Mouse (Mus musculus) adrenal gland, postnatal 4 days (tissue): ENCODE results near the gene Syncrip. TPM values are rescaled to one million over a fixed set of nuclear protein-coding genes. Genes with fewer than 3 reads are reported as not detected.
"Not testable (repeated sequence)": the region's sequence is repeated elsewhere in the genome, so short reads cannot be mapped to it uniquely, and the experiment has no call there.

Experiments
- DNase-seq, 2 experiments: peaks; one replicate each; pipeline ENCODE4 v3.0.0; 2021 to 2022; ENCODE audit warnings: low spot score in 2 of 2, mixed read lengths in 2 of 2
- total RNA-seq, 2 experiments: library from RNA; stranded (reverse); gene quantifications; 2 replicates each; pipeline ENCODE4 v1.2.3; 2021

Gene Syncrip
- total RNA-seq, 2 experiments from 2014 or later = 101 to 112 TPM

DNA sequence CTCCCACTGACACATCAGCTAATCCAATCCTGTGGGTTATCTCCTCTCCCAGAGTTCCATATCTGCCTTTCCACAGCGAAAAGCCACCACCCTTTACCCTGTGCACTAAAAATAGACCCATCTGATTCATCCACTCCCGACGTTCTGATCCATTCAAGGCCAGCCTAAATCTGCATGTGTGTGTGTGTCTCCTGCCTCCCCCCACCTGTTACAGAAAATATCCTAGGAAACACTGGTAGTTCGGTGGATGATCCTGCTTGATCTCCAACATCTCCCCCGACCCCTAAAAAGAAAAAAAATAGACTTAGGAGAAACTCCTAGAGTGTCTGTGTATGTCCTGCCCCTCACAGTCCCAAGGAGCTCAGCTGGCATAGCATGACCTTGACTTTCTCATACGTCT is 2.2 kb upstream of the Syncrip start:
- no peak for DNase-seq

DNA sequence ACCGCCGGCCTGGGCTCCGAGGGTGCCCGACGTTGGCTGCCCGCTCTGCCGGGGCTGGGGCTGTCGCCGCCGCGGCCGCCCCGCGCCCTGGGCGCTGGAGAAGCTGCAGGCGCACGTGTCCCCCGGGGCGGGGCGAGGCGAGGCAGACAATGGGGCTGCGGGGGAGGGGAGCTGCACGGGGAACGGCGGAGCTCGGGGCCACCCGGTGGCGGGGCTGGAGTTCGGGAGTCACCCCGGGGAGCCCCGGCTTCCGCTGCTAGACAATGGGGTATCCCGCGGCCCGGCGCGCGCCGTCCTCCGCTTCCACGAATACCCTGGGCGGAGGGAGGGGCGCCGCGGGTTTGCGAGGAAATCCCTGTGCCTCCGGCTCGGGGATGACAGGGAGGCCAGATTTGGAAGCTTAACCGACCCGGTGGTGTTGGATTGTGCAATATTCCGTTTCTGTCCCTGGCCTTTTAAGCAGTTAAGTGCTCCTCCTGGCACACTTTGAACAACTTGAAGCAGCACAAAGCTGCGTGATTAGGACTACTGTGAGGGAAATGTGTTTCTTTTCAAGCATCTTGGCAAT is 539 bp upstream of the Syncrip start:
- peak; percentile 81 to 83 for DNase-seq

DNA sequence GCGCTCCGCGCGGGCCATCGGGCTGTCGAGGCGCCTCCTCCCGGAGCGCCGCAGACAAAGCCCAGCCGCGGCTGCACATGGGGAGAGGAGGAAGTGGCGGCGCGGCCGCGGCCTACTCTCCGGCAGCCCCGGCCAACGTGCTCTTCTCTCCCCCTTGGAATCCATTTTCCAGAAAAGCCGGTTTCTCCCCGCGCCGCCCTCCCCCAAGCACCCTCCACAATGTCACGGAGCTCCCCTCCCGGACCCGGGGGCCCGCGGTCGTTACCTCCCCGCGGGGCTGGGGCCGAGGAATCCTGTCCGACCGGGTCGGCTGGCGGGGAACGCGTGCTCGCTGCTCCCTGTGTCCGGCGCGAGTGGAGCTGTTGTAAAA is 598 bp downstream of the Syncrip start:
- peak in 1 of 2 experiments; percentile 35 for DNase-seq

DNA sequence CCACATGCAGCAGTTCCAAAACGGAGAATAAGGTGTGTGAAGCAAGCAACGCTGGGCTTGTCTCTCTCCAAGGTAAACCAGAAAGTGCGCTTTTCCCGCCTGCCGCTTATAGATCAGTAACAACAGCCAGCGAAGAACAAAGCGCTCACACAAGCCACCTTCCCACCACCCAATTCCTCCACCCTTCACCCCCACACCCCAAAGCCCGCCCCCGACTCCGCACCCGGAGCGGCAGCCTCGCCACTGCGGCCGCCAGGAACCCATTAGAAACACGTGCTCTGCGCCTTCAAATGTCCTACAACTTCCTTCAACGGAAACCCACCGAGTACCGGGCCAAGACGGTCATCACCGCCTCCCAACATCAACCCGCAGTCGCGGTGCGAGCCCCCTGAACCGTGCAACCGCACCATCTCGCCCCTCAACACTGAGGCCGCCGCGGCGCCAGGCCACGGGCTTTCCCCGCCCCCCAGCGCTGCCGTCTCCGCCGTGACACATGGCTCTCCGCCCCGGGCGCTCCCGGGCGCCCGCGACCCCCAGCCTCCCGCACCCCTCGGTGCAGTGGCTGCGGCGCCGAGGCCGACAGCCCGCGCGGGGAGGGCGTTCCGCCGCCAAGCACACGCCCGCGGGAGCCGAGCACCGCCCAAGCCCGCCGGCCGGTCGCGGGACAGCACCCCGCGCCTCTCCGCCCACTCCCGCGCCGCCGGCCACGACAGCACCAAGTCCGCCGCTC is 1.1 kb downstream of the Syncrip start:
- peak; percentile 8 to 29 for DNase-seq

DNA sequence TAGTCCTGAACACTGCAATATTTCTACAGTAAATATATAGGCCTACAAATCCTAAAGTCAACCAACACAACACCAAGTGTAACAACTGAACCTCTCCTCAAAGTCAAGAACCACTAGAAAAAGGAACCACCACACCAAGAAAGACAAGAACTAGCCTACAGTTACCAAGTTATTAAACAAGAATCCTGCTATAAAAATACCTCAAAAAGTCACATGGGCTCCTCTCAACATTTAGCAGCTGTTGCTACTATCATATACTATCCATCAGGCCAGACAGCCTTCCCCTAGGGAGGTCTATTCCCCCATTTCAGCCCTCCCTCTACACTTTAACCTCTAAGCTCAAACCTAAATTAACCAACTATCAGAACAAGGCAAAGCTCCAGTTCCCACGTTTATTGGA is 2.3 kb downstream of the Syncrip start:
- no peak for DNase-seq

DNA sequence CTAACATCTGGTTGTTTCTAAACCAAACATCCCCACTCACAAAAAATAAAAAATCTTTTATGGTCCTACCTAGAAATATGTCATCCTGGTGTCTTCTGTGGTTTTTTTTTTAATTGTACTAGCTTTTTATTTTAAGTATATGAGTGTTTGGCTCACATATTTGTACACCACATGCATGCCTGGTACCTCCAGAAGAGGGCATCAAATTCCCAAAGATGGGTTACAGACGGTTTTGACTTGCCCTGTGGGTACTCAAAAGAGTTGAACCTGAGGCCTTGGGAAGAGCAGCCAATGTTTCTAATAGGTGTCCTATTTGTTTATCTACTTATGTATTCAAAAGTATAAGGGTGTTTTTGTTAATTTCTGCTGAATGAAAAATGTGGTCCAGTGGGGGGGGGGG is 6.2 kb downstream of the Syncrip start:
- no peak for DNase-seq

DNA sequence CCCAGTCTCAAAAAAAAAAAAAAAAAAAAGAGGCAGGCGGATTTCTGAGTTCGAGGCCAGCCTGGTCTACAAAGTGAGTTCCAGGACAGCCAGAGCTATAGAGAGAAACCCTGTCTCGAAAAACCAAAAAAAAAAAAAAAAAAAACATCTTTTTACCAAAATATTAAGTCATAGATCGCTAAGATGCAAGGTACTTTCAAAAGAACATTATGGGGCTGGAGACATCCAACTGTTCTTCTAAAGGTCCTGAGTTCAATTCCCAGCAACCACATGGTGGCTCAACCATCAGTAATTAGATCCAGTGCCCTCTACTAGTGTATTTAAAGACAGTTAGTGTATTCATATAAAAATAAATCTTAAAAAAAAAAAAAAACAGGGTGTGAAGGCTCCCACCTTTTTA is 21.4 kb downstream of the Syncrip start:
- not testable (repeated sequence) for DNase-seq

DNA sequence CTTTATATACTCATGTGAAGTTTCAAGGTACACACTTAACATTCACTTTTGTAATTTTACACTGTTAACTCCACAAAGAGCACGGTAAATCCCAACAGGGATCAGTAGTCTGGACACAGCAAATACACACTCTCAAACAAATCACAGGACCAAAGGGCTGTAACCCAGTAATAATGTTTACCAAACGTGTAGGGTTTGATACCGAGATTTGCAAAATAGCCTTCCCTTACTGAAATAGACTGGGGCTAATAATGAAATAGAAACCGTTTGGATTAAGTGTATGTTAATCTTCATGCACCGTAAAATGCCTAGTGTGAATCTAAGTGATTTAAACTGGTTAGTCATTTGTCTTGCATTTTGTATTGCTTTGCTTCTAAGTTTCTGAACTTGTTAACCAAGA is 42.4 kb downstream of the Syncrip start:
- no peak for DNase-seq

DNA sequence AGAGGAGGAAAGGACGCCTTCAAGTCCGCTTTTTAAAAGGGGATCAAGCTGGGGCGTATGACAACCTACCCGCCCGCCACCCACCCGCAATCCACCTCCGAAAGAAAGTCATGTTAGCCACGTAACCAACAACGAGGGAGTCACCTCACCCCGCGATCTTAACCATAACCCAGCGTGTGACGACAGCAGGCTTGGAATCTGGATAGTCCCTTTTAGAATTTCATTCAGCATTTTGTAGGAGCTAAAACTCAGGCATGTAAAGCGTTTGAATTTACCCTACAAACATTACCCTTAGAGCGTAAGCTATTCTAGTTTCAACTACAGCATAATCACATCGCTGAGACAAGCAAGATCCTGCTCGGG is 43.2 kb downstream of the Syncrip start:
- DNase-seq = no peak

DNA sequence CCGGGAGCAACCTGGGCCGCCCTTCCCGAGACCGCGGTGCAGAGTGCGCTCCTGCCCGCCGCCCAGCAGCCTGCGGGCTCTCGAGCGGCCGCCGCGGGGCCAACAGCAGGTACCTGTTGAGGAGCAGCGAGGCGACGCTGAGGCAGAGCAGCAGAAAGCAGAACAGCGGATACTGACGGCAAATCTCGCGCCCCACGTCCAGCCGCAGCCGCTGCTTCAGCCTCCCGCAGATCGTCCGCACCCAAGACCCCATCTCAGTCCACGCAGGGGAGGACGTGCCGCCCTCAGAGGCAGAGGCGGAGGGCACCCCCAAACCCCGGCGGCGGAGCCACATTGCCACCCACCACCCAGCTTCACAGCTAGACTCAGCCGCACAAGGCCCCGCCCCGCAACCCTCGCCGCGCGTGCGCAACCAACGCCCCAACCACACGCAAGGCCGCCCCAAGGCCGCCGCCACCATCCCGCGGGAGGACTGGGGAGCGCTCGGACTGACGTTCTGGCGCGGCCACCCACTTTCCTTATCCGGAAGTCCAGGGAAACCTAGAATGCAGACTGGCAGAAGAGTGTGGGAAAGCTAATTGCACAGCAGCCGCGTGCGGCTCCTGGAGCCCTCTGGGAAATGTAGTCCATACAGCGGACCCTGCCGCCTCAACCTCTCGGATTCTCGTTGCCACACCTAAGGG is 43.7 kb downstream of the Syncrip start, which contains the start of gene Snx14:
Gene Snx14, minus strand, starts transcription at position 404 of the 683 bp plus-strand sequence.
- peak; percentile 97 for DNase-seq

DNA sequence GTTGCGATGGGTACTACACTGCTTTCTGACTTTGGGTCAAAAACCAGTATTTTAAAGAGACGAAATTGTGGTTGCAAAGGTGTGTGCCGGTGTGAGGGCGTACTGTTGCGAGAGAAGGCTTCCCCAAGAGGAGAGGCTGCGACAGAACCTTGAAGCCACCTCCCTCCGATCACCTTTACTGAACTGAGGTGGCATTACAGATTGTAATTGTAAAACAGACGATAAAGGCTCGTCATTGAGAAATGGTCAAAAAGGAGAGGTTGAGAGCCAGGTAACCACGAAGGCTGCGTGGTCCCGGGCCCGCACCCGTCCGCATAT is 44.2 kb downstream of the Syncrip start:
- DNase-seq = no peak

DNA sequence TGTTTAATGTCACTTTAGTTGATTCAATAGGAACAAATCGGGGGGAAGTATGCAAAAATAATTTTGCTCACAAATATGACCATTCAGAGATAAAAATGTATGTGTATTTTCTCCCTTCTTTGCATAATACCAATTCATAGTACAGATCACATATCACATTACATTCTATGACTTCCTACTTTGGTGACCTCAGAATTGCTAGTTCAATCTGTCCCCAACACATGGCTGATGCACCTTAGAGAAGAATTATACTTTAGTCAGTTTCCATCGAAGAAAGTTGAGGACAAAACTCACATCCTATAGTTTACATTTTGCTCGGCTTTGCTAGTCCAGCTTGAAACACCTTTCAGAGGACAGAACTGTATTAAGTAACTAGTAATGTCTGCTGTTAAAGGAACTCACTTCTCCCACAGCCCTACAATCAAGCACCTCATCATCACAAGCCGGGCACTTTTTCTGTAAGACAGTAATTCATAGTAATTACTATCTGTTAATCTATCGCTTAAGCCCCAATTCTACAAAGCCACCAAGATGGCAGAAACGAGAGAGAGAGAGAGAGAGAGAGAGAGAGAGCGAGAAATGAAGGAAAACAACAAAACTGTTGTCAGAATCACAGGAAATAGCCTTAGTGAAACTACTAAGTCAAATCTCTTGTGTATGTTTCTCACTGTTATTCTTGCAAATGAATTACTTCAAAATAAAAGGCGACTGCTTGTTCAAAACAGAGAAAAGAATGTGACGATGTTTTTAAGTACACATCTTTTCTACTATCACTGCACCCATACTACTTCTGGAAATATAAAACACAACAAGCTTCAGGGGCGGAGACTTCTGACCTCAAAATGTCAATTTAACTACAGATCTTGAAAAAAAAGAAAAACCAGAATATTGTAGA is 44.8 kb downstream of the Syncrip start:
- no peak for DNase-seq

DNA sequence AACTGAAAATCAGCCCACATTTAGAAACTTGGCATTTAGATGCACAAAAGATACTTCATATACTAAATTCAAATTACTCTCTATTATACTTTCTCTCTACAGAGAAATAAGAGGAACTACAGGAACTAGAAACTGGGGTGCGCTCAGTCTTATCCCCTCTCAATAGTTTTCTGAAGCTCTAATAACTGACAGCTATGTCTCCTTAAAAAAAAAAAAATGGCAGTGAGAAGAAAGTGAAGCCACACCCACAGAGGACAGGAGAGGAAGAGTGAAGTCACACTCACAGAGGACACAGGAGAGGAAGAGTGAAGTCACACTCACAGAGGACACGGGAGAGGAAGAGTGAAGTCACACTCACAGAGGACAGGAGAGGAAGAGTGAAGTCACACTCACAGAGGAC is 58.0 kb downstream of the Syncrip start:
- DNase-seq = no peak

DNA sequence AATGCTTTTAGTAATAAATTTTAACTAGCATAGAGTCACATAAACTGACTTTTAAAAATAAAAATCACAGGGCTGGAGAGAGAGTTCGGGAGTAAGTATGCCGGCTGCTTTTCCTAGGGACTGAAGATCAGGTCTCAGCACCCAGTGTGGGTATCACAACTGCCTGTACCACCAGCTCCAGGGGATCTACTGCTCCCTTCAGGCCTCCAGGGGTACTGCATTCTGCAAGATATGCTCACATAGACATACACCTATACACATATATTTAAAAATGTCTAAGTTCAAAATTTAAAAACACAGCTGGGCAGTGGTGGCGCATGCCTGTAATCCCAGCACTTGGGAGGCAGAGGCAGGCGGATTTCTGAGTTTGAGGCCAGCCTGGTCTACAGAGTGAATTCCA is 59.9 kb downstream of the Syncrip start:
- no peak for DNase-seq

DNA sequence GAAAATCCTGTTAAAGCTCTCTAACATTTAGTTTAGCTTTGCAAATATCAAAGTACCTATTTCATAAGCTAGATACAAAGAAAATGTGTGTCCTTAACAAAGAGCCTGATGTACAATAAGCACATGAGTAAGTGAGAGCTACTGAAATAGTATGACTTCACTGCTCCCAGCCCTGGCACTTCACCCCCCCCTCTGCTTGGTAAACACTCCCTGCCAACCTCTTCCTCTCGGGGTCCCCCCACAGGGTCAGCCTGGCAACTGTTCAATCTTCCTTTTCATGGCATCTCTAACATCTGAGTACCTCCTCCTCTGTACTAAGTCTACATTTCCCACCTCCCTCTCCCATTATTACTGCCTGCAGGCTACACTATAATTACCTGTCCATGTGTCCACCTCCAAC is 65.6 kb downstream of the Syncrip start:
- no peak for DNase-seq

DNA sequence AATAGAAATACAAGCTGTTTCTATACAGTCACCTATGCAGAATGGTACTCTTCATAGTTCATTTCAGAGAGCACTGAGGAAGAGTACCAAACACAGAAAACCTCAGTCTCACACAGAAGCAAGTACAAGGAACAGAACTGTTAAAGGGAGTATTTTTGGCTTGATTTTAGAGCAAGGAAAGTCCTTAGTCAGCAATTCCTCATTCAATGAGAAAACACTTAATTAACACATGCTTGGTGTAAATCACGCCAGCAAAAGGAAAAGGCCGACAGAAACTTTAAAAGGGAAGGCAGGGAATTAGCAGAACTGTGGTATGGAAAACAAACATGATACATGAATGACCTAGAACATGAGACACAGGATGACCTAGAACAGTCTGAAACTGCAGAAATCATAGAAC is 72.4 kb downstream of the Syncrip start:
- no peak for DNase-seq

DNA sequence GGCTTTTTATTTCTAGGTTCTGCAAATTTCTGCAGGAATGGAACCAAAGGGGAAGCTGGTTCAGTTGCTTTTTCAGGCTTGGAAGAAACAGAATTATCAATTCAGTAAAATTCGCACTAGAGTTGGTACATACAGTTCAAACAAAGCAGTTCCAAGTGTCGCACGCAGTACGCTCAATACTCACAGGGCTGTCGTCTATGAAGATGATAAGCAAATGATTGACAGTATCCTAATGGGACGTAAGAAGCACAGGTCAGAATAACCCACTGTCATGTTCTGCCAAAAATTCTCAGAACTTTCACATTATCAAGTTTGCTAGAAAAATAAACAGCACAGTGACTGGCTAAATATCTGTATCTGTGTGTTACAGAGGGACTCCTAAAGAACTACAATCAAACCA is 77.9 kb downstream of the Syncrip start:
- DNase-seq = no peak

DNA sequence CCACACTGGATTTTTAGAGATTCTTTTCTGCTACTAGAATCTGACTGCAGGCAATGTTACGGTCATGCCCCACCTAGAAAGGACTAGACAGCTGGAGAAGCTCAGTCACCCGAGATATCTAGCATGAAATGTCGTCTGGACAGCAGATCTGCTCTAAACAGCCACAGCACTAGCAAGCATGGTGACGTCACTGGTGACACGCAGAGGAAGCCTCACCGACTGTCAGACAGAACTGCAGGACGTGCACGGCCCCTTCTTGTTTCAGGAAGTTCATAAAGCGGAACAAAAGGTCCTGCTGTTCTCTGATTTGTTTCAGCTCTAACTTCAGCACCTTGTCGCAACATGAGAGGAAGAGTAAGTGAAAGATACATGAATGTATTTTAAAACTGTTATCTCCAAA is 78.3 kb downstream of the Syncrip start:
- no peak for DNase-seq

DNA sequence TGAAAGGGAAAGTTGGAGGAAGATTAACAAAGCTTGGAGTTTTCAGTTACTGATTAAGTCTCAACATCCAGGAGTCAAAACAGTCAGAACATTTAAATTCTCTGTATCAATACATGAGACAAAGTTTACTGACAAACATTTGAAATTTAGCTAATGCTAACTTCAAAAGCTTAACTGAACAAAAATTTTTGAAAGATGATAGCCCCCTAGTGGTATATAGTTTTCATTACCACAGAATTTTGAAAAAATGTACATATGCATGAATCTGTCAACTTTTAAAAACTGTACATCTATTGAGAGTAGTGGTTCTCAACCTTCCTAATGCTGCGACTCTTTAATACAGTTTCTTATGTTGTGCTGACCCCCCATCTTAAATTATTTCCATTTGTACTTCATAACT is 83.9 kb downstream of the Syncrip start:
- DNase-seq = no peak
